Mouse (Mus musculus) hindbrain, embryonic 14.5 days (tissue): ENCODE measurements at regions not wholly inside any gene's neighbourhood (a gene's known extent, or its start where the extent isn't known, plus 50 kb on each side); places are given as distances from the start of the nearest gene placed in this dataset.

Source experiments
- ATAC-seq: fragments of 200-750 bp; cut with Nextera tagmentation; 2 replicates; pipeline ENCODE4 v1.8.0; 2017; ENCODE audit warnings: moderate number of reproducible peaks, mild to moderate bottlenecking, moderate TSS enrichment, moderate library complexity; ENCODE audit not compliant: low FRiP score
- DNase-seq: peaks from one replicate; pipeline ENCODE4 v3.0.0-alpha.2; 2015; ENCODE audit warnings: low spot score
- H3K27ac ChIP-seq: fragments of 300-500 bp; sonication (generic); 2 replicates; pipeline ENCODE4 v1.5.1; 2014; ENCODE audit warnings: mild to moderate bottlenecking, moderate library complexity
- H3K27me3 ChIP-seq: fragments of 300-500 bp; sonication (generic); 2 replicates; pipeline ENCODE4 v1.6.1; 2014; ENCODE audit warnings: mild to moderate bottlenecking, low read length, mixed read lengths; ENCODE audit not compliant: control insufficient read depth, insufficient read depth
- H3K36me3 ChIP-seq: fragments of 300-500 bp; sonication (generic); replicated peaks from 2 replicates; pipeline ENCODE4 v1.6.1; 2014; ENCODE audit not compliant: control insufficient read depth, insufficient read depth
- H3K4me1 ChIP-seq: fragments of 300-500 bp; sonication (generic); replicated peaks from 2 replicates; pipeline ENCODE4 v1.6.1; 2014; ENCODE audit warnings: antibody characterized with exemption, low read length, mixed read lengths; ENCODE audit not compliant: control insufficient read depth, insufficient read depth
- H3K4me2 ChIP-seq: fragments of 300-500 bp; sonication (generic); replicated peaks from 2 replicates; pipeline ENCODE4 v1.6.1; 2014; ENCODE audit warnings: mild to moderate bottlenecking, moderate library complexity
- H3K4me3 ChIP-seq: fragments of 300-500 bp; sonication (generic); replicated peaks from 2 replicates; pipeline ENCODE4 v1.5.1; 2014; ENCODE audit warnings: mild to moderate bottlenecking, low read length
- H3K9ac ChIP-seq: fragments of 300-500 bp; sonication (generic); 2 replicates; pipeline ENCODE4 v1.6.1; 2014
- H3K9me3 ChIP-seq: fragments of 300-500 bp; sonication (generic); 2 replicates; pipeline ENCODE4 v1.6.1; 2016; ENCODE audit warnings: low read length; ENCODE audit not compliant: control insufficient read depth
- WGBS: fragments of 180-500 bp; shearing (Covaris S2); extraction: QIAGEN DNeasy Blood & Tissue Kit; methylation state at CpG from one replicate; pipeline ENCODE4 v1.1.7; 2014; 5-methylcytosine and 5-hydroxymethylcytosine counted together

- Histone ChIP-seq H3K9me3 (no peaks in the 10 kb centered on the region), H3K27me3 (no peaks in the 10 kb centered on the region), H3K27ac (no peak overlapping the region), H3K9ac (no peak overlapping the region), H3K36me3 (no peaks in the 10 kb centered on the region), H3K4me2 (no peak overlapping the region), H3K4me1 (no peaks in the 10 kb centered on the region), H3K4me3 (no peak overlapping the region)
- 80% methylated on average over 3 of the region's 3 CpGs for WGBS
- DNase-seq, result no peak
- ATAC-seq, result no peak
Measured at GRCm38 (mm10) chr12:50084517-50084916, 564.4 kb downstream of the Prkd1 start.

- Histone ChIP-seq H3K36me3 (no peaks in the 10 kb centered on the region), H3K9me3 (no peaks in the 10 kb centered on the region)
- ATAC-seq, result no peak
Measured at GRCm38 (mm10) chr12:50111246-50112044, 537.5 kb downstream of the Prkd1 start.

DNA sequence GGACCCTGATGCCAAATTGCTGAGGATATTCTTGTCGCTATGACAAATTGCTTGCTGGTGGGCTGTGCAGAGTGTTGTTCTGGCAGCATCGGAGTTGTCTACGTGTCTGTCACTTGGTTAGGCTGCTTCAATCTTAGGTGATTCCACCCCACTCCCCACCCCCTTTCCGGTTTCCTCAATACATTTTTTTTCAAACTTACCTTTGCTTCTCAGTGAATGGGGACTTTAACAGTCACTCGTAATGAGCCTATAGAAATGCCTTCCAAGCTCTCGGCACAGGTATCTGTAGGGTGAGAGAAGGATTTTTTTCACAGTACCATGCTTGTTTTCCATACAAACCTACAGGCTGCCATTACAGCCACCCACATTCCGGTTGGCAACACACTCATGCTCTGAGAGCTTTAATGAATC is 536.8 kb downstream of the Prkd1 start:
- DNase-seq (no peak), ATAC-seq (no peak)
- no peak overlapping the region for H3K4me2 ChIP-seq
- WGBS, result 79% methylated on average over 7 of the region's 7 CpGs
- H3K27me3 ChIP-seq, result peaks cover 19% of the 10 kb centered on the region
- H3K9me3 ChIP-seq, result no peaks in the 10 kb centered on the region
- no peaks in the 10 kb centered on the region for H3K4me1 ChIP-seq
- H3K9ac ChIP-seq, result no peak overlapping the region
- H3K4me3 ChIP-seq, result no peak overlapping the region
- no peaks in the 10 kb centered on the region for H3K36me3 ChIP-seq
- no peak overlapping the region for H3K27ac ChIP-seq

More at GRCm38 (mm10) chr12:50111246-50112044, 537.5 kb downstream of the Prkd1 start:
- no peaks in the 10 kb centered on the region for H3K4me1 ChIP-seq
- no peak for DNase-seq
- H3K4me3 ChIP-seq, result no peak overlapping the region
- H3K27me3 ChIP-seq, result peaks cover 15% of the 10 kb centered on the region
- 90% methylated on average over 9 of the region's 9 CpGs for WGBS
- H3K4me2 ChIP-seq, result no peak overlapping the region
- H3K9ac ChIP-seq, result no peak overlapping the region
- no peak overlapping the region for H3K27ac ChIP-seq

- Histone ChIP-seq H3K36me3 (no peaks in the 10 kb centered on the region), H3K4me1 (no peaks in the 10 kb centered on the region), H3K4me3 (no peak overlapping the region), H3K4me2 (no peak overlapping the region), H3K9ac (no peak overlapping the region), H3K9me3 (no peaks in the 10 kb centered on the region), H3K27ac (no peak overlapping the region), H3K27me3 (peaks cover 47% of the 10 kb centered on the region)
- DNase-seq, result no peak
- WGBS, result 45% methylated on average over 2 of the region's 2 CpGs
- no peak for ATAC-seq
Measured at GRCm38 (mm10) chr12:50115855-50116254, 533.0 kb downstream of the Prkd1 start.

DNA sequence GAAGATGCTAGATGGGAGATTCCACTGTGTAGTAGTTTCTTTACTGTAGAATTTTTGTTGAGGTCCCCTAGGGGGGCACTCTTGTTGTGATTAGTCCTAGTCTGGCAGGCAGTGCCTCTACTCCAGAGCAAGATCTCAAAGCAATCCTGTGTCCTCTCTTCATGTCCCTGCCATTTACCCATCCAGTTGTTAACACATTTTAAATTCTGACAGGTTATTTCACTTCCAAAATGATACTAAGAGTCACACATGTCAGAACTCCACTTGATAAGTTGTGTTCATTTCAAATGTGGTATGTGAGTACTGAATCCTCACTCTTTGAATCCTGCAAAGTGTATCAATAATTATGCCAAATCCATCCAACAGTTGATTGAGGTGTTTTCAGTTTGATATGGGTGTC is 530.6 kb downstream of the Prkd1 start:
- ATAC-seq, result no peak
- no peak overlapping the region for H3K27ac ChIP-seq
- H3K9ac ChIP-seq, result no peak overlapping the region
- H3K4me2 ChIP-seq, result no peak overlapping the region
- no peaks in the 10 kb centered on the region for H3K36me3 ChIP-seq
- peak; percentile 23 for DNase-seq
- H3K9me3 ChIP-seq, result no peaks in the 10 kb centered on the region
- H3K27me3 ChIP-seq, result peaks cover 68% of the 10 kb centered on the region
- no peak overlapping the region for H3K4me3 ChIP-seq
- no peaks in the 10 kb centered on the region for H3K4me1 ChIP-seq

DNA sequence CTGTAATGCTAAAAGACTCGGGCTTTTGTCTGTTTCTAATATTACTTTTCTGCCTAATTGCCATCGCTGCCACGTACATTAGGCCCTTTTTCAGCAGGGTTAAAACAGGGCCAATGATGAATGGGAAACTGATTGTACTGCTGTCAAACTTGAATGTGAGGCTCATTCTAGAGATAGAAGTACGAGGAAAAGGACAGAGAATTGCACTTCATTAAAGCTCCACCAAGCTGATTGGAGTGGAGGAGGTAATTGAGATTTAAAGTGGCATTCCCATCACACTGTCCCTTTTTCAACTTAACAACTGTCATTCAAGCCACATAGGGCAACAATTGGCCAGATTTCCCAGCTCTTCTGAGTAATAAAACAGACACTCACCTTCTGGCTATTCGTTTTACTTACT is 526.8 kb downstream of the Prkd1 start:
- Histone ChIP-seq H3K4me1 (no peaks in the 10 kb centered on the region), H3K36me3 (no peaks in the 10 kb centered on the region), H3K9me3 (no peaks in the 10 kb centered on the region), H3K9ac (no peak overlapping the region), H3K4me3 (no peak overlapping the region), H3K27ac (no peak overlapping the region), H3K4me2 (no peak overlapping the region), H3K27me3 (peaks cover 63% of the 10 kb centered on the region; the same call in 1 of the 2 replicates)
- WGBS, result 19% methylated on average over 5 of the region's 5 CpGs
- DNase-seq (no peak), ATAC-seq (no peak)

- DNase-seq (no peak), ATAC-seq (no peak)
- Histone ChIP-seq H3K9me3 (no peaks in the 10 kb centered on the region), H3K36me3 (no peaks in the 10 kb centered on the region), H3K9ac (no peak overlapping the region), H3K4me3 (no peak overlapping the region), H3K27ac (no peak overlapping the region), H3K4me1 (no peaks in the 10 kb centered on the region), H3K4me2 (no peak overlapping the region), H3K27me3 (peaks cover 55% of the 10 kb centered on the region; the same call in 1 of the 2 replicates)
- WGBS, result 73% methylated on average over 1 of the region's 1 CpGs
Measured at GRCm38 (mm10) chr12:50122971-50123370, 525.9 kb downstream of the Prkd1 start.

- no peak overlapping the region for H3K27ac ChIP-seq
- no peak for ATAC-seq
- no peak overlapping the region for H3K4me3 ChIP-seq
- no peaks in the 10 kb centered on the region for H3K4me1 ChIP-seq
- no peak overlapping the region for H3K9ac ChIP-seq
- H3K36me3 ChIP-seq, result no peaks in the 10 kb centered on the region
- no peaks in the 10 kb centered on the region for H3K27me3 ChIP-seq
- no peak overlapping the region for H3K4me2 ChIP-seq
- H3K9me3 ChIP-seq, result no peaks in the 10 kb centered on the region
- 77% methylated on average over 9 of the region's 9 CpGs for WGBS
- peak; percentile 23 for DNase-seq
Measured at GRCm38 (mm10) chr12:50158143-50158542, 490.8 kb downstream of the Prkd1 start.

- Histone ChIP-seq H3K27me3 (no peaks in the 10 kb centered on the region), H3K9me3 (no peaks in the 10 kb centered on the region), H3K4me3 (no peak overlapping the region), H3K4me2 (no peak overlapping the region), H3K36me3 (no peaks in the 10 kb centered on the region), H3K4me1 (no peaks in the 10 kb centered on the region; the same call in 1 of the 2 replicates), H3K27ac (no peak overlapping the region), H3K9ac (no peak overlapping the region)
- ATAC-seq, result no peak
- 30% methylated on average over 1 of the region's 1 CpGs for WGBS
- DNase-seq, result no peak
Measured at GRCm38 (mm10) chr12:50187332-50187731, 461.6 kb downstream of the Prkd1 start.
